In the genomic region with DNA sequence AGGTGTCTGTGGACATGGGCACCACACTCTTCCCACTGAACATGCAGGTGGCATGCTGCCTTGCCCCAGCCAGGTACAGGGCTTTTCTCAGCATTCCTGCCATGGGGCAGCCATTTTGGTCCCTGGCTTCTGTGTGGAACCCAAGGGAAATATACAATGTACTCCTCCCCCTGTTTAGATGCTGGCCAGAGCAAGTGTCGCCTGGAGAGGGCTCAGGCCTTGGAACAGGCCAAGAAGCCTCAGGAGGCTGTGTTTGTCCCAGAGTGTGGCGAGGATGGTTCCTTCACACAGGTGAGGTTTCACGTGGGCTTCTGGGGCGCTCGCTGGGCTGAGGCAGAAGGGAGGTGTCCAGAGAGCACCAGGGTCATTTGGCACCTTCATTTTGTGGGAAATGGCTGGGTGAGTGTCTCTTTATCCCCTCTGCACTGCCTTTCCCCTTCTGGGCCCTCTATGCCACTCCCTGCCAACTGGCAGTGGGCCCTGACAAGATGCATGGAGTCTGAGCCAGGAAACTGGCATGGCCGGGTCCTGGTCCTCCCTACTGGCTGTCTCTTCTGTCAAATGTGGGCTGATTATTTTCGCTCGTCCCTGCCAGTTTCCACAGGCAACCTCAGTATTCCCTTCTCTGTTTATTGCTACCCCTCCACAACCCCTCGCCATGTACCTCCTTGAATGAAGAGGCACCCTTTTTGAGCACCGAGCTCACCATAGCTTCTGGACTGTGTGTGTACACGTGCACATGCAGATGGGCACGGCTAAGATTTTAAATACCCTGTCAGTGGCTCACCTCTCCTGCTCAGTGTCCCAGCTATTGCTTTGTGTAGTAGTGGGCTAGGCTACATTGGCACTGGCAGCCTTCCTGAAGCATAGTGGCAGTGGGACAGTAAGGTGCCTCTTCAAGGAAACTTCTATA, we compare ENCODE assay signal across 9 mouse cellular contexts.
A peak's percentile ranks its signal among the peaks of the same experiment; 100 is the strongest.
DNase-seq lines count a peak whose midpoint lies in the region; ATAC-seq and TF ChIP-seq lines count a peak whose summit lies in the region.
"Had no signal": no experiment of that assay in that cellular context is flagged by ENCODE, and none has a peak within 500 bp of the region (broad histone marks: within the 10 kb centered on the region; RNA-seq: fewer than 3 reads in every experiment).

No protein-coding gene starts in this region.

- no peak for TF ChIP-seq EP300 in lung, postnatal 0 days (IDR thresholded peaks at IDR 0.05)

- no peak for TF ChIP-seq CTCF in lung, postnatal 0 days (IDR thresholded peaks at IDR 0.05)

- H3K27ac ChIP-seq in heart, embryonic 12.5 days (ENCODE audit: poor library complexity, severe bottlenecking) = no peak overlapping the region
- H3K27ac ChIP-seq in lung, postnatal 0 days (ENCODE audit: low read length) = no peak overlapping the region
- H3K27ac ChIP-seq: lung, embryonic 15.5 days had no signal

- no peak overlapping the region for H3K4me2 ChIP-seq in heart, embryonic 12.5 days
- no peak overlapping the region for H3K4me2 ChIP-seq in lung, postnatal 0 days (replicated peaks; ENCODE audit: low read depth, low read length)
- H3K4me2 ChIP-seq: lung, embryonic 15.5 days had no signal

- no peaks in the 10 kb centered on the region for H3K36me3 ChIP-seq in heart, embryonic 12.5 days
- H3K36me3 ChIP-seq in lung, postnatal 0 days (ENCODE audit: insufficient read depth, low read length) = no peaks in the 10 kb centered on the region
- H3K36me3 ChIP-seq: lung, embryonic 15.5 days had no signal

- no peak overlapping the region for H3K9ac ChIP-seq in heart, embryonic 12.5 days
- no peak overlapping the region for H3K9ac ChIP-seq in lung, postnatal 0 days (replicated peaks; ENCODE audit: low read depth)
- H3K9ac ChIP-seq: lung, embryonic 15.5 days had no signal

- peaks cover 4% of the 10 kb centered on the region for H3K4me1 ChIP-seq in heart, embryonic 12.5 days (replicated peaks)
- H3K4me1 ChIP-seq in lung, postnatal 0 days (ENCODE audit: insufficient read depth, low read depth, low read length) = no peaks in the 10 kb centered on the region

- no peak for ATAC-seq in heart, embryonic 12.5 days (ENCODE audit: insufficient number of reproducible peaks, low FRiP score)
- no peak for ATAC-seq in lung, postnatal 0 days

- WGBS in heart, embryonic 12.5 days = 83% methylated on average over 12 of the region's 12 CpGs
- WGBS in lung, postnatal 0 days = 81% methylated on average over 12 of the region's 12 CpGs

- no peaks in the 10 kb centered on the region for H3K9me3 ChIP-seq in heart, embryonic 12.5 days (replicated peaks)
- H3K9me3 ChIP-seq in lung, postnatal 0 days (ENCODE audit: low read length) = no peaks in the 10 kb centered on the region
- H3K9me3 ChIP-seq: lung, embryonic 15.5 days had no signal

- no peak overlapping the region for H3K4me3 ChIP-seq in heart, embryonic 12.5 days
- no peak overlapping the region for H3K4me3 ChIP-seq in lung, postnatal 0 days (ENCODE audit: low read depth, low read length)
- H3K4me3 ChIP-seq: lung, embryonic 15.5 days had no signal

- peak; percentile 97 for DNase-seq in heart, adult 11 months
- DNase-seq in adrenal gland, postnatal 10 days = peak; percentile 69
- DNase-seq in cerebellum, postnatal 10 days = peak; percentile 95 to 97
- peak; percentile 18 for DNase-seq in layer of hippocampus, adult 9-11 months
- DNase-seq in thymus, postnatal 4 days = no peak
- no peak for DNase-seq in lung, postnatal 0 days (ENCODE audit: low spot score)
- no peak for DNase-seq in spleen, adult 18-20 months

- H3K27me3 ChIP-seq in heart, embryonic 12.5 days (replicated peaks) = no peaks in the 10 kb centered on the region
- H3K27me3 ChIP-seq in lung, postnatal 0 days (replicated peaks; ENCODE audit: insufficient read depth, low read length) = no peaks in the 10 kb centered on the region
- H3K27me3 ChIP-seq: lung, embryonic 15.5 days had no signal

Comparison
In these comparisons a context has a peak if more than half of its experiments do, and no peak if none do; other contexts are left out.
1. DNase-seq: peak in heart, adult 11 months (single experiment), adrenal gland, postnatal 10 days (single experiment), cerebellum, postnatal 10 days (2 of 2) and layer of hippocampus, adult 9-11 months (single experiment); none in thymus, postnatal 4 days (single experiment), lung, postnatal 0 days (single experiment) and spleen, adult 18-20 months (0 of 2).